Mouse (Mus musculus): ENCODE measurements around the gene Pias3. TPM values are rescaled to one million over a fixed set of nuclear protein-coding genes. Genes with fewer than 3 reads are reported as not detected.
A peak's percentile ranks its signal among the peaks of the same experiment; 100 is the strongest.
"Not testable (repeated sequence)": the region's sequence is repeated elsewhere in the genome, so short reads cannot be mapped to it uniquely, and the experiment has no call there.

Gene Pias3
- polyA plus RNA-seq, 1 experiment: 31.8 TPM

- Histone ChIP-seq H3K4me3 (ENCODE audit: low read depth, low read length) (no peak overlapping the region), H3K27ac (ENCODE audit: insufficient read depth, low read length) (no peak overlapping the region), H3K36me3 (ENCODE audit: control insufficient read depth, insufficient read depth, low read length, poor library complexity, severe bottlenecking) (no peaks in the 10 kb centered on the region), H3K27me3 (ENCODE audit: control insufficient read depth, insufficient read depth, low read length, poor library complexity, severe bottlenecking) (no peaks in the 10 kb centered on the region), H3K9ac (ENCODE audit: low read depth, poor library complexity, severe bottlenecking) (no peak overlapping the region), H3K4me1 (ENCODE audit: control insufficient read depth, insufficient read depth, low read length) (peaks cover 5% of the 10 kb centered on the region), H3K9me3 (replicated peaks; ENCODE audit: control insufficient read depth, insufficient read depth, low read length, poor library complexity, severe bottlenecking) (no peaks in the 10 kb centered on the region)
- TF ChIP-seq CTCF (IDR thresholded peaks at IDR 0.05; ENCODE audit: low read depth, low read length): no peak
Observed at GRCm38 (mm10) chr3:96683496-96683895, 12.7 kb upstream of the Pias3 start.

- no peak for TF ChIP-seq EP300 (IDR thresholded peaks at IDR 0.05; ENCODE audit: insufficient read depth, low read depth, low read length)
- H3K27ac ChIP-seq (ENCODE audit: insufficient read depth, low read length): no peak overlapping the region
- peaks cover 5% of the 10 kb centered on the region for H3K4me1 ChIP-seq (ENCODE audit: control insufficient read depth, insufficient read depth, low read length)
- peak overlapping the region; percentile 49 for H3K9ac ChIP-seq (ENCODE audit: low read depth, poor library complexity, severe bottlenecking)
- no peaks in the 10 kb centered on the region for H3K36me3 ChIP-seq (ENCODE audit: control insufficient read depth, insufficient read depth, low read length, poor library complexity, severe bottlenecking)
- H3K9me3 ChIP-seq (replicated peaks; ENCODE audit: control insufficient read depth, insufficient read depth, low read length, poor library complexity, severe bottlenecking): no peaks in the 10 kb centered on the region
- H3K4me3 ChIP-seq (ENCODE audit: low read depth, low read length): peak overlapping the region; percentile 58
- H3K27me3 ChIP-seq (ENCODE audit: control insufficient read depth, insufficient read depth, low read length, poor library complexity, severe bottlenecking): no peaks in the 10 kb centered on the region
Observed at GRCm38 (mm10) chr3:96684151-96684821, 11.9 kb upstream of the Pias3 start.

- peak overlapping the region; percentile 49 for H3K9ac ChIP-seq (ENCODE audit: low read depth, poor library complexity, severe bottlenecking)
- H3K4me1 ChIP-seq (ENCODE audit: control insufficient read depth, insufficient read depth, low read length): peaks cover 4% of the 10 kb centered on the region
- TF ChIP-seq CTCF (IDR thresholded peaks at IDR 0.05; ENCODE audit: low read depth, low read length) (no peak), POLR2A (IDR thresholded peaks at IDR 0.05; ENCODE audit: insufficient read depth, low read length) (no peak), EP300 (IDR thresholded peaks at IDR 0.05; ENCODE audit: insufficient read depth, low read depth, low read length) (no peak)
- H3K9me3 ChIP-seq (replicated peaks; ENCODE audit: control insufficient read depth, insufficient read depth, low read length, poor library complexity, severe bottlenecking): no peaks in the 10 kb centered on the region
- H3K27ac ChIP-seq (ENCODE audit: insufficient read depth, low read length): no peak overlapping the region
- peak overlapping the region; percentile 58 for H3K4me3 ChIP-seq (ENCODE audit: low read depth, low read length)
- no peaks in the 10 kb centered on the region for H3K36me3 ChIP-seq (ENCODE audit: control insufficient read depth, insufficient read depth, low read length, poor library complexity, severe bottlenecking)
- no peaks in the 10 kb centered on the region for H3K27me3 ChIP-seq (ENCODE audit: control insufficient read depth, insufficient read depth, low read length, poor library complexity, severe bottlenecking)
Observed at GRCm38 (mm10) chr3:96684822-96685156, 11.4 kb upstream of the Pias3 start.

- not testable (repeated sequence) for H3K27ac ChIP-seq (ENCODE audit: insufficient read depth, low read length); H3K9ac ChIP-seq (ENCODE audit: low read depth, poor library complexity, severe bottlenecking); H3K4me1 ChIP-seq (ENCODE audit: control insufficient read depth, insufficient read depth, low read length); H3K4me3 ChIP-seq (ENCODE audit: low read depth, low read length); H3K27me3 ChIP-seq (ENCODE audit: control insufficient read depth, insufficient read depth, low read length, poor library complexity, severe bottlenecking); H3K9me3 ChIP-seq (replicated peaks; ENCODE audit: control insufficient read depth, insufficient read depth, low read length, poor library complexity, severe bottlenecking); H3K36me3 ChIP-seq (ENCODE audit: control insufficient read depth, insufficient read depth, low read length, poor library complexity, severe bottlenecking)
Observed at GRCm38 (mm10) chr3:96686057-96686456, 10.1 kb upstream of the Pias3 start.

GRCm38 (mm10) chr3:96688854-96689253, 7.3 kb upstream of the Pias3 start:
- no peak for TF ChIP-seq CTCF (IDR thresholded peaks at IDR 0.05; ENCODE audit: low read depth, low read length)
- no peak for TF ChIP-seq POLR2A (IDR thresholded peaks at IDR 0.05; ENCODE audit: insufficient read depth, low read length)
- no peak for TF ChIP-seq EP300 (IDR thresholded peaks at IDR 0.05; ENCODE audit: insufficient read depth, low read depth, low read length)
- Histone ChIP-seq H3K9ac (ENCODE audit: low read depth, poor library complexity, severe bottlenecking) (no peak overlapping the region; the same call in 1 of the 2 replicates), H3K4me3 (ENCODE audit: low read depth, low read length) (no peak overlapping the region), H3K9me3 (replicated peaks; ENCODE audit: control insufficient read depth, insufficient read depth, low read length, poor library complexity, severe bottlenecking) (no peaks in the 10 kb centered on the region), H3K27ac (ENCODE audit: insufficient read depth, low read length) (no peak overlapping the region), H3K4me1 (ENCODE audit: control insufficient read depth, insufficient read depth, low read length) (peaks cover 2% of the 10 kb centered on the region), H3K36me3 (ENCODE audit: control insufficient read depth, insufficient read depth, low read length, poor library complexity, severe bottlenecking) (no peaks in the 10 kb centered on the region), H3K27me3 (ENCODE audit: control insufficient read depth, insufficient read depth, low read length, poor library complexity, severe bottlenecking) (no peaks in the 10 kb centered on the region)

GRCm38 (mm10) chr3:96690298-96690697, 5.9 kb upstream of the Pias3 start:
- no peaks in the 10 kb centered on the region for H3K4me1 ChIP-seq (ENCODE audit: control insufficient read depth, insufficient read depth, low read length)
- no peaks in the 10 kb centered on the region for H3K36me3 ChIP-seq (ENCODE audit: control insufficient read depth, insufficient read depth, low read length, poor library complexity, severe bottlenecking)
- no peak overlapping the region for H3K4me3 ChIP-seq (ENCODE audit: low read depth, low read length)
- no peak for TF ChIP-seq POLR2A (IDR thresholded peaks at IDR 0.05; ENCODE audit: insufficient read depth, low read length)
- no peak for TF ChIP-seq EP300 (IDR thresholded peaks at IDR 0.05; ENCODE audit: insufficient read depth, low read depth, low read length)
- TF ChIP-seq CTCF (IDR thresholded peaks at IDR 0.05; ENCODE audit: low read depth, low read length): no peak
- H3K27ac ChIP-seq (ENCODE audit: insufficient read depth, low read length): 0 out of 2 replicates have a peak overlapping the region, but pooled peaks have one; percentile 3
- H3K9ac ChIP-seq (ENCODE audit: low read depth, poor library complexity, severe bottlenecking): no peak overlapping the region
- H3K27me3 ChIP-seq (ENCODE audit: control insufficient read depth, insufficient read depth, low read length, poor library complexity, severe bottlenecking): no peaks in the 10 kb centered on the region
- no peaks in the 10 kb centered on the region for H3K9me3 ChIP-seq (replicated peaks; ENCODE audit: control insufficient read depth, insufficient read depth, low read length, poor library complexity, severe bottlenecking)

Measured in ES-Bruce4 (cell line).